Mouse (Mus musculus): ENCODE measurements around the gene Akap5.
A peak's percentile ranks its signal among the peaks of the same experiment; 100 is the strongest.

Gene Akap5

GRCm38 (mm10) chr12:76369206-76369977 is 44.7 kb downstream of the Akap5 start, which contains the start of gene Zbtb25:
Zbtb25 (minus strand) TSS chr12:76369602.
- peak; percentile 79 for DNase-seq (ENCODE audit: low spot score)

GRCm38 (mm10) chr12:76369978-76370830 is 45.5 kb downstream of the Akap5 start, which contains the start of gene Zbtb1:
Zbtb1 (plus strand) TSS chr12:76370266.
- peak; percentile 75 for DNase-seq (ENCODE audit: low spot score)

- DNase-seq (ENCODE audit: low spot score), result peak; percentile 60
Measured at GRCm38 (mm10) chr12:76370831-76371571, 46.3 kb downstream of the Akap5 start.

GRCm38 (mm10) chr12:76372046-76372445 is 47.4 kb downstream of the Akap5 start:
- no peak for DNase-seq (ENCODE audit: low spot score)

GRCm38 (mm10) chr12:76372881-76373818 is 48.5 kb downstream of the Akap5 start:
- DNase-seq (ENCODE audit: low spot score), result peak; percentile 31

- DNase-seq (ENCODE audit: low spot score), result no peak
Measured at GRCm38 (mm10) chr12:76373991-76374390, 49.3 kb downstream of the Akap5 start.

GRCm38 (mm10) chr12:76374911-76375310 is 50.2 kb downstream of the Akap5 start:
- DNase-seq (ENCODE audit: low spot score), result no peak

- DNase-seq (ENCODE audit: low spot score), result no peak
Measured at GRCm38 (mm10) chr12:76375506-76375905, 50.8 kb downstream of the Akap5 start.

GRCm38 (mm10) chr12:76376649-76377048 is 52.0 kb downstream of the Akap5 start:
- DNase-seq (ENCODE audit: low spot score), result peak; percentile 25

- DNase-seq (ENCODE audit: low spot score), result no peak
Measured at GRCm38 (mm10) chr12:76377059-76377458, 52.4 kb downstream of the Akap5 start.

- DNase-seq (ENCODE audit: low spot score), result no peak
Measured at GRCm38 (mm10) chr12:76377726-76378125, 53.0 kb downstream of the Akap5 start.

GRCm38 (mm10) chr12:76378556-76378955 is 53.9 kb downstream of the Akap5 start:
- DNase-seq (ENCODE audit: low spot score), result no peak

- no peak for DNase-seq (ENCODE audit: low spot score)
Measured at GRCm38 (mm10) chr12:76380151-76380550, 55.5 kb downstream of the Akap5 start.
